Mouse (Mus musculus): ENCODE data around the gene 1810049J17Rik. TPM values are rescaled to one million over a fixed set of nuclear protein-coding genes. Genes with fewer than 3 reads are reported as not detected.

The 1810049J17Rik gene
- polyA plus RNA-seq, 1 experiment from 2014 or later: not detected

DNA sequence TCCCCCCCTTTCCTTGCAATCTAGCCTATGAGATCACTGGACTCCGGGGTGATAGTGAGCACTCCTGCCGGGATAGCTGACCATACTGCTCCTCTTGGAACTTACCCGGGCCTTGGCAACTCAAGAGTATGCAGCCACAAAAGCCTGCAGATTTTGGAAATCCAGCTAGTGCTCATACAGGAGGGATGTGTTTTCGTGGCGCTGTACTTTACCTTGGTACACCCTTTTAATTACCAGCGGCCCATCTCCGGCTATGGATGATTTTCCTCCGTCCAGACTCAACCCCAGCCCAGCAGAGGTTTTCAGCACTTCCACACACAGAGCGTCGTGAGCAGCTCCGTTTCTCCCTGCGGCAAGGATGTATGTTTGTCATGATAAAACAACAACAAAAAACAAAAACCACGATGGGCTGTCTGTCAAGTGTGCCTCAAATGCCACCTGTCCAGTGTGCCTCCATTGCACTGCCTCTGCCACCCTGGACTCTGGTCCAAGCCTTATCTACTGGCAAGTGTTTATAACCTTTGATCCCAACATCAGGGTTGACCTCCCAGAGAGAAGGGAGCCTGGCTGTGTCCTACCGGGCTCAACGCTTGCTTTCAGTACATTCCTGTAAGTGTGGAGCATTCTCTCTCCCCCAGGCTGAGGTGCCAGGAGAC, 43.8 kb upstream of the 1810049J17Rik start:
- Histone ChIP-seq H3K4me2 (no peak overlapping the region), H3K4me3 (ENCODE audit: low read depth, low read length) (no peak overlapping the region), H3K27ac (ENCODE audit: low read depth, low read length) (no peak overlapping the region), H3K9me3 (replicated peaks; ENCODE audit: control insufficient read depth, low read length) (no peaks in the 10 kb centered on the region), H3K27me3 (ENCODE audit: control insufficient read depth, insufficient read depth, low read length) (no peaks in the 10 kb centered on the region), H3K36me3 (ENCODE audit: control insufficient read depth, insufficient read depth, low read length) (no peaks in the 10 kb centered on the region), H3K4me1 (ENCODE audit: control insufficient read depth, insufficient read depth, low read length) (peaks cover 21% of the 10 kb centered on the region), H3K9ac (ENCODE audit: low read depth, low read length) (no peak overlapping the region)
- WGBS (ENCODE audit: insufficient replicate concordance): 67% methylated on average over 15 of the region's 15 CpGs
- ATAC-seq (replicated peaks; ENCODE audit: insufficient number of reproducible peaks, low FRiP score, low TSS enrichment): no peak

GRCm38 (mm10) chr15:12364096-12364495, 42.4 kb upstream of the 1810049J17Rik start:
- 88% methylated on average over 4 of the region's 4 CpGs for WGBS (ENCODE audit: insufficient replicate concordance)
- Histone ChIP-seq H3K4me3 (ENCODE audit: low read depth, low read length) (no peak overlapping the region), H3K4me1 (ENCODE audit: control insufficient read depth, insufficient read depth, low read length) (peaks cover 21% of the 10 kb centered on the region), H3K9me3 (replicated peaks; ENCODE audit: control insufficient read depth, low read length) (no peaks in the 10 kb centered on the region), H3K27me3 (ENCODE audit: control insufficient read depth, insufficient read depth, low read length) (no peaks in the 10 kb centered on the region), H3K4me2 (no peak overlapping the region), H3K27ac (ENCODE audit: low read depth, low read length) (no peak overlapping the region), H3K36me3 (ENCODE audit: control insufficient read depth, insufficient read depth, low read length) (no peaks in the 10 kb centered on the region), H3K9ac (ENCODE audit: low read depth, low read length) (no peak overlapping the region)
- no peak for ATAC-seq (replicated peaks; ENCODE audit: insufficient number of reproducible peaks, low FRiP score, low TSS enrichment)

- H3K9ac ChIP-seq (ENCODE audit: low read depth, low read length): no peak overlapping the region
- no peak overlapping the region for H3K4me2 ChIP-seq
- no peaks in the 10 kb centered on the region for H3K9me3 ChIP-seq (replicated peaks; ENCODE audit: control insufficient read depth, low read length)
- no peaks in the 10 kb centered on the region for H3K36me3 ChIP-seq (ENCODE audit: control insufficient read depth, insufficient read depth, low read length)
- H3K27ac ChIP-seq (ENCODE audit: low read depth, low read length): no peak overlapping the region
- WGBS (ENCODE audit: insufficient replicate concordance): 90% methylated on average over 6 of the region's 6 CpGs
- no peak for ATAC-seq (replicated peaks; ENCODE audit: insufficient number of reproducible peaks, low FRiP score, low TSS enrichment)
- H3K27me3 ChIP-seq (ENCODE audit: control insufficient read depth, insufficient read depth, low read length): no peaks in the 10 kb centered on the region
- H3K4me3 ChIP-seq (ENCODE audit: low read depth, low read length): no peak overlapping the region
- peaks cover 12% of the 10 kb centered on the region for H3K4me1 ChIP-seq (ENCODE audit: control insufficient read depth, insufficient read depth, low read length)
These were observed 41.0 kb upstream of the 1810049J17Rik start for GRCm38 (mm10) chr15:12362701-12363040.

DNA sequence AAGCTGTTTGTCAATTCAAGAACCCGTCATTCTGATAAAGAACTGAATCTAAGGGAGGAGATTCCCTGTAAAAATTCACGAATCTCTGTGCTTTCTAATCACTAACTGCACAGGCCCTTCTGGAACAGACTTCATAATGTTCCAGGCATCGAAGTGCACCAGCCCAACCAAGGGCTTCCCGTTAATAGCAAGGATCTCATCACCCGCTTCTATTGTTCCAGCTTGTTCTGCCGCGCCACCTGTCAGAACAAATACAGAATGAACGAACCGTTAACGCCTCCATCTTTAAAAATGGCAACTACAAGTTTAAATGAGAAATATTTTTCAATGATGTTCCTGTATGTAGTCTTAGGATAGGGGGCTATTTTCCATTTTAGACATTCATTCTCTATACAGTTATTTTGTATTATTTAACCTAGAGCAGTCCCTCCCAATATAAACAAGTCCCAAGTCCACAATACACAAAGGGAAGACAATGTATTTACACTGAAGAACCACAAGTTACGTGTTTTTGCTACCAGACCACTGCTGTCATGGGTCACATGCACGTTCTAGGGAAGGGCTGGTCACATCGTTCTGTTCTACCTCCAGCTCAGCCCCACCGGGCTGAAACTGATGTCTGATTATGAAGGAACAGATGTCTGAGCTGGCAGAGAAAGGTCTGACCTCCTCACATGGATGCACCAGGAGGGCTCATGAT, 40.5 kb upstream of the 1810049J17Rik start:
- WGBS (ENCODE audit: insufficient replicate concordance): 81% methylated on average over 14 of the region's 14 CpGs
- Histone ChIP-seq H3K9ac (ENCODE audit: low read depth, low read length) (no peak overlapping the region), H3K4me3 (ENCODE audit: low read depth, low read length) (no peak overlapping the region), H3K27ac (ENCODE audit: low read depth, low read length) (no peak overlapping the region), H3K36me3 (ENCODE audit: control insufficient read depth, insufficient read depth, low read length) (no peaks in the 10 kb centered on the region), H3K4me2 (no peak overlapping the region), H3K9me3 (replicated peaks; ENCODE audit: control insufficient read depth, low read length) (no peaks in the 10 kb centered on the region), H3K27me3 (ENCODE audit: control insufficient read depth, insufficient read depth, low read length) (no peaks in the 10 kb centered on the region), H3K4me1 (ENCODE audit: control insufficient read depth, insufficient read depth, low read length) (peaks cover 7% of the 10 kb centered on the region)
- ATAC-seq (replicated peaks; ENCODE audit: insufficient number of reproducible peaks, low FRiP score, low TSS enrichment): no peak

DNA sequence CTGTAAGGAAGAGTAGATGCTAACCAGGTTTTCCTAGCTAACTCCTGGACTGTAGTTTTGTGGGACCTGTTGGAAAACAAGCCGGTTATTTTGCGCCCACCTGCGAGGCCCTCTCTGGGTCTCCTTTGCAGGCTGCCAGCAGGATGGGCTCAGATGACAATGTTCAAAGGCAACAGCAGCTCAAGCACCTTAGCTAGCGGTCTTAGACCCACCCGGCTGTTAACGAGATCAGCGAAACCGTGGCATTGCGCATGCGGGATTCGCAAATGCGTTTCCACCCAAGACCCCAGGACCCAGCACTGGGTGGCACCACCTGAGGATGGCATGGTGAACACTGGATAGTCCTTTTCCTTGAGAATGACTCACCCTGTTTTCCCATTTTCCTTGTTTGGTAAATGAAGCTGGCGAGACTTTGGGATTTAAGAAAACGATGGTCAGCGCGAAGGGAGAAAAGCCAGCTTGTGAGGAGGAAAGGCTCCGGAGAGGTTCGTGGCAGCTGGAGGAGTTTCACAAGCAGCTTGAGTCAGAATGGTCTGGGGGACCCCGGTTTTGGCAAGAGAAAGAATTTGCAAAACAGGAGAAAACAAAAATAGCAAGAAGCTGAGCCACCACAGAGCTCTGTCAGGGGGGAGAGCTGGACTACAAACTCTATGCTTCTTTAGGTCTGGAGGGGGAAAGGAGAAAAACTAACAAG, 39.0 kb upstream of the 1810049J17Rik start:
- WGBS (ENCODE audit: insufficient replicate concordance): 73% methylated on average over 19 of the region's 19 CpGs
- Histone ChIP-seq H3K9ac (ENCODE audit: low read depth, low read length) (no peak overlapping the region), H3K36me3 (ENCODE audit: control insufficient read depth, insufficient read depth, low read length) (no peaks in the 10 kb centered on the region), H3K27me3 (ENCODE audit: control insufficient read depth, insufficient read depth, low read length) (no peaks in the 10 kb centered on the region), H3K4me3 (ENCODE audit: low read depth, low read length) (no peak overlapping the region), H3K27ac (ENCODE audit: low read depth, low read length) (no peak overlapping the region), H3K4me2 (no peak overlapping the region), H3K9me3 (replicated peaks; ENCODE audit: control insufficient read depth, low read length) (no peaks in the 10 kb centered on the region), H3K4me1 (ENCODE audit: control insufficient read depth, insufficient read depth, low read length) (no peaks in the 10 kb centered on the region; the same call in 1 of the 2 replicates)
- ATAC-seq (replicated peaks; ENCODE audit: insufficient number of reproducible peaks, low FRiP score, low TSS enrichment): no peak

- Histone ChIP-seq H3K27me3 (ENCODE audit: control insufficient read depth, insufficient read depth, low read length) (no peaks in the 10 kb centered on the region), H3K36me3 (ENCODE audit: control insufficient read depth, insufficient read depth, low read length) (peaks cover 1% of the 10 kb centered on the region; the same call in 1 of the 2 replicates), H3K9me3 (replicated peaks; ENCODE audit: control insufficient read depth, low read length) (no peaks in the 10 kb centered on the region), H3K4me3 (ENCODE audit: low read depth, low read length) (no peak overlapping the region), H3K9ac (ENCODE audit: low read depth, low read length) (no peak overlapping the region), H3K4me2 (no peak overlapping the region), H3K27ac (ENCODE audit: low read depth, low read length) (no peak overlapping the region), H3K4me1 (ENCODE audit: control insufficient read depth, insufficient read depth, low read length) (no peaks in the 10 kb centered on the region)
- ATAC-seq (replicated peaks; ENCODE audit: insufficient number of reproducible peaks, low FRiP score, low TSS enrichment): no peak
- 86% methylated on average over 5 of the region's 5 CpGs for WGBS (ENCODE audit: insufficient replicate concordance)
These were observed 36.7 kb upstream of the 1810049J17Rik start for GRCm38 (mm10) chr15:12358384-12358783.

- Histone ChIP-seq H3K9ac (ENCODE audit: low read depth, low read length) (no peak overlapping the region), H3K9me3 (replicated peaks; ENCODE audit: control insufficient read depth, low read length) (no peaks in the 10 kb centered on the region), H3K4me2 (no peak overlapping the region), H3K36me3 (ENCODE audit: control insufficient read depth, insufficient read depth, low read length) (peaks cover 6% of the 10 kb centered on the region; the same call in 1 of the 2 replicates), H3K4me1 (ENCODE audit: control insufficient read depth, insufficient read depth, low read length) (no peaks in the 10 kb centered on the region), H3K27me3 (ENCODE audit: control insufficient read depth, insufficient read depth, low read length) (no peaks in the 10 kb centered on the region), H3K4me3 (ENCODE audit: low read depth, low read length) (no peak overlapping the region), H3K27ac (ENCODE audit: low read depth, low read length) (no peak overlapping the region)
- ATAC-seq (replicated peaks; ENCODE audit: insufficient number of reproducible peaks, low FRiP score, low TSS enrichment): no peak
These were observed 35.8 kb upstream of the 1810049J17Rik start for GRCm38 (mm10) chr15:12357459-12357858.

GRCm38 (mm10) chr15:12355907-12356306, 34.2 kb upstream of the 1810049J17Rik start:
- Histone ChIP-seq H3K36me3 (ENCODE audit: control insufficient read depth, insufficient read depth, low read length) (peaks cover 8% of the 10 kb centered on the region), H3K4me1 (ENCODE audit: control insufficient read depth, insufficient read depth, low read length) (no peaks in the 10 kb centered on the region), H3K4me2 (no peak overlapping the region), H3K4me3 (ENCODE audit: low read depth, low read length) (no peak overlapping the region), H3K27me3 (ENCODE audit: control insufficient read depth, insufficient read depth, low read length) (no peaks in the 10 kb centered on the region), H3K27ac (ENCODE audit: low read depth, low read length) (no peak overlapping the region), H3K9ac (ENCODE audit: low read depth, low read length) (no peak overlapping the region), H3K9me3 (replicated peaks; ENCODE audit: control insufficient read depth, low read length) (no peaks in the 10 kb centered on the region)
- WGBS (ENCODE audit: insufficient replicate concordance): 80% methylated on average over 7 of the region's 7 CpGs
- no peak for ATAC-seq (replicated peaks; ENCODE audit: insufficient number of reproducible peaks, low FRiP score, low TSS enrichment)
